Mouse (Mus musculus) 3T3-L1 (cell line): ENCODE measurements around the gene Hoxb5.
A peak's percentile ranks its signal among the peaks of the same experiment; 100 is the strongest.

Experiments
- DNase-seq: peaks from one replicate; pipeline ENCODE4 v3.0.0-alpha.2; 2015; ENCODE audit warnings: low read depth, low spot score

The Hoxb5 gene

GRCm38 (mm10) chr11:96340698-96341365 is 37.7 kb downstream of the Hoxb5 start:
- peak; percentile 65 for DNase-seq

GRCm38 (mm10) chr11:96341701-96342575 is 38.8 kb downstream of the Hoxb5 start:
- peak; percentile 45 for DNase-seq

- DNase-seq: no peak
Observed at GRCm38 (mm10) chr11:96342576-96342930, 39.4 kb downstream of the Hoxb5 start.

GRCm38 (mm10) chr11:96343206-96343745 is 40.1 kb downstream of the Hoxb5 start:
- no peak for DNase-seq

- no peak for DNase-seq
Observed at GRCm38 (mm10) chr11:96344061-96344877, 41.1 kb downstream of the Hoxb5 start.

- no peak for DNase-seq
Observed at GRCm38 (mm10) chr11:96344878-96345159, 41.7 kb downstream of the Hoxb5 start.

GRCm38 (mm10) chr11:96345220-96345892 is 42.2 kb downstream of the Hoxb5 start:
- DNase-seq: no peak

GRCm38 (mm10) chr11:96345893-96346806 is 43.0 kb downstream of the Hoxb5 start:
- DNase-seq: no peak

GRCm38 (mm10) chr11:96346916-96347520 is 43.9 kb downstream of the Hoxb5 start:
- DNase-seq: no peak

- DNase-seq: no peak
Observed at GRCm38 (mm10) chr11:96347717-96348116, 44.6 kb downstream of the Hoxb5 start.

- DNase-seq: no peak
Observed at GRCm38 (mm10) chr11:96348141-96348928, 45.2 kb downstream of the Hoxb5 start.

- no peak for DNase-seq
Observed at GRCm38 (mm10) chr11:96348988-96349387, 45.9 kb downstream of the Hoxb5 start.

- DNase-seq: peak; percentile 41
Observed at GRCm38 (mm10) chr11:96349491-96350340, 46.6 kb downstream of the Hoxb5 start.

- DNase-seq: peak; percentile 19
Observed at GRCm38 (mm10) chr11:96350341-96350624, 47.1 kb downstream of the Hoxb5 start, which contains the start of gene Hoxb2. Gene Hoxb2, plus strand, starts transcription at chr11:96350525.

GRCm38 (mm10) chr11:96350791-96351190 is 47.7 kb downstream of the Hoxb5 start:
- peak; percentile 27 for DNase-seq

GRCm38 (mm10) chr11:96351312-96351711 is 48.2 kb downstream of the Hoxb5 start:
- peak; percentile 80 for DNase-seq

- DNase-seq: peak; percentile 77
Observed at GRCm38 (mm10) chr11:96351831-96352230, 48.7 kb downstream of the Hoxb5 start.
